Mouse (Mus musculus) kidney, adult 2 months (tissue): Measurements from ENCODE around the gene Alg14.

Source experiments
- CTCF ChIP-seq: fragments of 200-500 bp; conservative IDR thresholded peaks from 2 replicates; pipeline ENCODE4 v1.5.1; 2011; ENCODE audit warnings: low read depth, mild to moderate bottlenecking, control low read depth, low read length, moderate library complexity, mixed read lengths; ENCODE audit not compliant: insufficient read depth, insufficient read length
- POLR2A ChIP-seq: fragments of 200-500 bp; IDR thresholded peaks from one replicate; pipeline ENCODE4 v1.6.1; 2011; ENCODE audit warnings: low read depth, low read length, control low read depth

DNA sequence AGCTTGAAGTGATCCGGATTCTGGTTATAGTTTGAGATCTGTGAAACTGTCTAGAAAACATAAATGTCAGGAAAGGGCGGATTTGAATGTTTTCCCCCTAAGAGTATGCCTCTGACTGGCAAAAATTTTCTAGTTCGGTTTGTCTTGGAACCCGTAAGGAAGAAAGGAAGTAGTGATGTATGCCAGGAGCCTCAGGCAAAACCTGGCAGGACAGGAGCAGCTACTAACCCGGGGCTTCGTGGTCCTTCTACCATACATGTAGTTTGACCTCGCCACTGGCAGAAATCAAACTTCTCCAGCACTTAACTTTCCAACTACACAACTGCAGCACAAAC, 381 bp upstream of the Alg14 start:
- no peak for TF ChIP-seq CTCF
- no peak for TF ChIP-seq POLR2A
